ENCODE assay signal across 12 mouse cellular contexts in genomic region chr3:89193853-89194252, GRCm38 (mm10). TPM values are rescaled to one million over a fixed set of nuclear protein-coding genes. Genes with fewer than 3 reads are reported as not detected.
DNase-seq lines count a peak whose midpoint lies in the region; ATAC-seq and TF ChIP-seq lines count a peak whose summit lies in the region.
"Had no signal": no experiment of that assay in that cellular context is flagged by ENCODE, and none has a peak within 500 bp of the region (broad histone marks: within the 10 kb centered on the region; RNA-seq: fewer than 3 reads in every experiment).

No protein-coding gene starts in this region.

- DNase-seq in heart, adult 2 months, result no peak
- peak; percentile 51 for DNase-seq in lung, postnatal 0 days (ENCODE audit: low spot score)
- DNase-seq in lung, adult 2 months, result no peak
- peak; percentile 70 for DNase-seq in T-cell, adult 2 months (ENCODE audit: low spot score)
- no peak for DNase-seq in stomach, postnatal 0 days (ENCODE audit: low spot score)
- no peak for DNase-seq in cerebellum, adult 18-20 months
- DNase-seq: heart, postnatal 4 days; layer of hippocampus, adult 9-11 months had no signal

- no peak for ATAC-seq in heart, embryonic 11.5 days (replicated peaks; ENCODE audit: insufficient number of reproducible peaks, low FRiP score, low TSS enrichment)
- ATAC-seq in lung, postnatal 0 days, result no peak
- ATAC-seq in stomach, postnatal 0 days (ENCODE audit: low FRiP score, low TSS enrichment), result no peak
- no peak for ATAC-seq in hindbrain, embryonic 16.5 days

- 91% methylated on average over 2 of the region's 2 CpGs for WGBS in heart, adult 2 months
- 92% methylated on average over 2 of the region's 2 CpGs for WGBS in heart, embryonic 11.5 days (ENCODE audit: insufficient replicate concordance)
- 92% methylated on average over 2 of the region's 2 CpGs for WGBS in lung, postnatal 0 days
- WGBS in lung, adult 2 months, result 90% methylated on average over 2 of the region's 2 CpGs
- WGBS in stomach, postnatal 0 days, result 89% methylated on average over 2 of the region's 2 CpGs
- WGBS in hindbrain, embryonic 16.5 days, result 87% methylated on average over 2 of the region's 2 CpGs

- H3K4me2 ChIP-seq in heart, embryonic 11.5 days, result no peak overlapping the region
- no peak overlapping the region for H3K4me2 ChIP-seq in lung, postnatal 0 days (replicated peaks; ENCODE audit: low read depth, low read length)
- no peak overlapping the region for H3K4me2 ChIP-seq in stomach, postnatal 0 days (replicated peaks; ENCODE audit: low read depth)
- H3K4me2 ChIP-seq in hindbrain, embryonic 16.5 days (ENCODE audit: low read length), result no peak overlapping the region
- H3K4me2 ChIP-seq: limb, embryonic 15.5 days had no signal

- no peak overlapping the region for H3K27ac ChIP-seq in heart, adult 2 months
- H3K27ac ChIP-seq in heart, embryonic 11.5 days (ENCODE audit: low read depth, low read length), result no peak overlapping the region
- H3K27ac ChIP-seq in lung, postnatal 0 days (ENCODE audit: low read length), result no peak overlapping the region
- no peak overlapping the region for H3K27ac ChIP-seq in stomach, postnatal 0 days (replicated peaks)
- H3K27ac ChIP-seq in hindbrain, embryonic 16.5 days (ENCODE audit: low read depth, low read length), result no peak overlapping the region
- H3K27ac ChIP-seq: limb, embryonic 15.5 days; midbrain, embryonic 10.5 days had no signal

- no peak overlapping the region for H3K4me3 ChIP-seq in heart, adult 2 months
- no peak overlapping the region for H3K4me3 ChIP-seq in heart, embryonic 11.5 days (ENCODE audit: low read depth, low read length)
- H3K4me3 ChIP-seq in lung, postnatal 0 days (ENCODE audit: low read depth, low read length), result no peak overlapping the region
- H3K4me3 ChIP-seq in lung, adult 2 months (replicated peaks; ENCODE audit: extremely low read depth, low read depth, low read length), result no peak overlapping the region
- H3K4me3 ChIP-seq in stomach, postnatal 0 days (ENCODE audit: low read depth, low read length), result no peak overlapping the region
- no peak overlapping the region for H3K4me3 ChIP-seq in hindbrain, embryonic 16.5 days (ENCODE audit: low read length)
- H3K4me3 ChIP-seq: limb, embryonic 15.5 days; midbrain, embryonic 10.5 days had no signal

- no peak overlapping the region for H3K9ac ChIP-seq in heart, adult 2 months (ENCODE audit: low read depth, low read length)
- H3K9ac ChIP-seq in heart, embryonic 11.5 days (ENCODE audit: low read depth, low read length), result no peak overlapping the region
- no peak overlapping the region for H3K9ac ChIP-seq in lung, postnatal 0 days (replicated peaks; ENCODE audit: low read depth)
- H3K9ac ChIP-seq in stomach, postnatal 0 days (ENCODE audit: low read length), result no peak overlapping the region
- no peak overlapping the region for H3K9ac ChIP-seq in hindbrain, embryonic 16.5 days (ENCODE audit: low read depth, low read length)
- H3K9ac ChIP-seq: limb, embryonic 15.5 days had no signal

- H3K36me3 ChIP-seq in heart, adult 2 months (ENCODE audit: control insufficient read depth, insufficient read depth, low read length), result no peaks in the 10 kb centered on the region
- no peaks in the 10 kb centered on the region for H3K36me3 ChIP-seq in heart, embryonic 11.5 days (ENCODE audit: control insufficient read depth, insufficient read depth, low read length)
- H3K36me3 ChIP-seq in lung, postnatal 0 days (ENCODE audit: insufficient read depth, low read length), result no peaks in the 10 kb centered on the region
- H3K36me3 ChIP-seq in stomach, postnatal 0 days (ENCODE audit: control insufficient read depth, insufficient read depth, low read length), result no peaks in the 10 kb centered on the region
- H3K36me3 ChIP-seq in hindbrain, embryonic 16.5 days (ENCODE audit: control insufficient read depth, insufficient read depth, low read length), result 0 out of 2 replicates have a peak, but pooled peaks cover under 1% of the 10 kb centered on the region

- no peaks in the 10 kb centered on the region for H3K4me1 ChIP-seq in heart, adult 2 months (ENCODE audit: control insufficient read depth, insufficient read depth, low read length)
- H3K4me1 ChIP-seq in heart, embryonic 11.5 days (ENCODE audit: control insufficient read depth, insufficient read depth, low read length), result no peaks in the 10 kb centered on the region
- H3K4me1 ChIP-seq in lung, postnatal 0 days (ENCODE audit: insufficient read depth, low read depth, low read length), result no peaks in the 10 kb centered on the region
- H3K4me1 ChIP-seq in lung, adult 2 months (ENCODE audit: control insufficient read depth, insufficient read depth, low read length), result peaks cover 3% of the 10 kb centered on the region; the same call in 1 of the 2 replicates
- H3K4me1 ChIP-seq in stomach, postnatal 0 days (replicated peaks; ENCODE audit: control insufficient read depth, insufficient read depth), result no peaks in the 10 kb centered on the region
- peaks cover 7% of the 10 kb centered on the region for H3K4me1 ChIP-seq in hindbrain, embryonic 16.5 days (ENCODE audit: control insufficient read depth, insufficient read depth, low read depth, low read length)

- H3K79me2 ChIP-seq in heart, adult 2 months (replicated peaks; ENCODE audit: control insufficient read depth, insufficient read depth, low read length), result no peaks in the 10 kb centered on the region

- TF ChIP-seq POLR2A in heart, adult 2 months (IDR thresholded peaks at IDR 0.05; ENCODE audit: insufficient read depth, low read depth, low read length), result no peak
- no peak for TF ChIP-seq POLR2A in lung, adult 2 months (IDR thresholded peaks at IDR 0.05; ENCODE audit: borderline replicate concordance, extremely low read depth, low read depth, low read length)

- intact Hi-C loops in heart, adult 2 months (cut with DNase I), result no loop called here

- no peaks in the 10 kb centered on the region for H3K27me3 ChIP-seq in heart, adult 2 months (ENCODE audit: control insufficient read depth, insufficient read depth, low read length)
- H3K27me3 ChIP-seq in heart, embryonic 11.5 days (ENCODE audit: control insufficient read depth, insufficient read depth, low read length), result no peaks in the 10 kb centered on the region
- H3K27me3 ChIP-seq in lung, postnatal 0 days (replicated peaks; ENCODE audit: insufficient read depth, low read length), result no peaks in the 10 kb centered on the region
- no peaks in the 10 kb centered on the region for H3K27me3 ChIP-seq in stomach, postnatal 0 days (ENCODE audit: control insufficient read depth, insufficient read depth, low read length)
- H3K27me3 ChIP-seq in hindbrain, embryonic 16.5 days (replicated peaks; ENCODE audit: control insufficient read depth, insufficient read depth, low read length), result no peaks in the 10 kb centered on the region
- H3K27me3 ChIP-seq: limb, embryonic 15.5 days had no signal

- TF ChIP-seq CTCF in heart, adult 2 months (IDR thresholded peaks at IDR 0.05), result peak; percentile 55
- TF ChIP-seq CTCF in lung, postnatal 0 days (IDR thresholded peaks at IDR 0.05), result peak; percentile 63
- TF ChIP-seq CTCF in lung, adult 2 months (IDR thresholded peaks at IDR 0.05; ENCODE audit: insufficient read depth, low read length), result no peak
- peak; percentile 63 for TF ChIP-seq CTCF in stomach, postnatal 0 days (IDR thresholded peaks at IDR 0.05; ENCODE audit: low read depth)

- no peaks in the 10 kb centered on the region for H3K9me3 ChIP-seq in heart, embryonic 11.5 days (replicated peaks; ENCODE audit: control insufficient read depth, low read length)
- H3K9me3 ChIP-seq in lung, postnatal 0 days (ENCODE audit: low read length), result no peaks in the 10 kb centered on the region
- H3K9me3 ChIP-seq in stomach, postnatal 0 days (ENCODE audit: control insufficient read depth, low read length), result no peaks in the 10 kb centered on the region
- no peaks in the 10 kb centered on the region for H3K9me3 ChIP-seq in hindbrain, embryonic 16.5 days (ENCODE audit: control insufficient read depth, low read length)
- H3K9me3 ChIP-seq: limb, embryonic 15.5 days; midbrain, embryonic 10.5 days had no signal

- TF ChIP-seq EP300 in heart, adult 2 months (IDR thresholded peaks at IDR 0.05; ENCODE audit: insufficient read depth, low read depth, low read length), result no peak
- TF ChIP-seq EP300 in lung, postnatal 0 days (IDR thresholded peaks at IDR 0.05), result no peak
- TF ChIP-seq EP300 in stomach, postnatal 0 days (optimal IDR thresholded peaks at IDR 0.05), result no peak

RNA-seq across cellular contexts. Expression of gene Gba, which starts 8.9 kb away (rescaled TPM):
- 10 to 100 TPM; 19.9 to 20.4 TPM for total RNA-seq in heart, adult 2 months (2021)
- polyA plus RNA-seq in heart, adult 2 months (2012; rRNA removed), result 26.3 and 39.2 TPM in 2 replicates
- polyA plus RNA-seq in heart, embryonic 11.5 days (2014; fragmentation: Nextera tagmentation; extraction: Ambion mirVana), result 33.3 and 39.9 TPM in 2 replicates
- 44.4 and 46.5 TPM in 2 replicates for polyA plus RNA-seq in lung, postnatal 0 days (2015; fragmentation: Nextera tagmentation; extraction: Ambion mirVana)
- 56.4 and 94.2 TPM in 2 replicates for polyA plus RNA-seq in lung, adult 2 months (2012; rRNA removed)
- polyA plus RNA-seq in stomach, postnatal 0 days (2015; fragmentation: Nextera tagmentation; extraction: Ambion mirVana), result 98.5 and 112 TPM in 2 replicates
- 51.8 and 54.0 TPM in 2 replicates for polyA plus RNA-seq in hindbrain, embryonic 16.5 days (2015; fragmentation: Nextera tagmentation; extraction: Ambion mirVana)

RNA-seq across cellular contexts. Expression of gene Fam189b, which starts 10.9 kb away (rescaled TPM):
- total RNA-seq in heart, adult 2 months (2021), result 1 to 10 TPM; 3.9 to 5.1 TPM
- polyA plus RNA-seq in heart, adult 2 months (2012; rRNA removed), result 12.8 and 18.0 TPM in 2 replicates
- 11.9 and 13.7 TPM in 2 replicates for polyA plus RNA-seq in heart, embryonic 11.5 days (2014; fragmentation: Nextera tagmentation; extraction: Ambion mirVana)
- 6.6 and 8.4 TPM in 2 replicates for polyA plus RNA-seq in lung, postnatal 0 days (2015; fragmentation: Nextera tagmentation; extraction: Ambion mirVana)
- polyA plus RNA-seq in lung, adult 2 months (2012; rRNA removed), result 36.7 and 39.0 TPM in 2 replicates
- 7.5 and 9.1 TPM in 2 replicates for polyA plus RNA-seq in stomach, postnatal 0 days (2015; fragmentation: Nextera tagmentation; extraction: Ambion mirVana)
- 35.4 and 40.8 TPM in 2 replicates for polyA plus RNA-seq in hindbrain, embryonic 16.5 days (2015; fragmentation: Nextera tagmentation; extraction: Ambion mirVana)

RNA-seq across cellular contexts. Expression of gene Scamp3, which starts 16.6 kb away (rescaled TPM):
- total RNA-seq in heart, adult 2 months (2021), result 10 to 100 TPM; 44.5 to 54.7 TPM
- polyA plus RNA-seq in heart, adult 2 months (2012; rRNA removed), result 96.7 and 108 TPM in 2 replicates
- polyA plus RNA-seq in heart, embryonic 11.5 days (2014; fragmentation: Nextera tagmentation; extraction: Ambion mirVana), result 82.8 and 88.3 TPM in 2 replicates
- polyA plus RNA-seq in lung, postnatal 0 days (2015; fragmentation: Nextera tagmentation; extraction: Ambion mirVana), result 89.6 and 94.2 TPM in 2 replicates
- 123 and 127 TPM in 2 replicates for polyA plus RNA-seq in lung, adult 2 months (2012; rRNA removed)
- polyA plus RNA-seq in stomach, postnatal 0 days (2015; fragmentation: Nextera tagmentation; extraction: Ambion mirVana), result 65.4 and 66.3 TPM in 2 replicates
- 166 and 172 TPM in 2 replicates for polyA plus RNA-seq in hindbrain, embryonic 16.5 days (2015; fragmentation: Nextera tagmentation; extraction: Ambion mirVana)

RNA-seq across cellular contexts. Expression of gene Thbs3, which starts 21.1 kb away (rescaled TPM):
- 1 to 10 TPM; 3.4 to 5.1 TPM for total RNA-seq in heart, adult 2 months (2021)
- polyA plus RNA-seq in heart, adult 2 months (2012; rRNA removed), result 15.8 and 24.3 TPM in 2 replicates
- polyA plus RNA-seq in heart, embryonic 11.5 days (2014; fragmentation: Nextera tagmentation; extraction: Ambion mirVana), result 6.9 and 12.4 TPM in 2 replicates
- 77.3 and 77.7 TPM in 2 replicates for polyA plus RNA-seq in lung, postnatal 0 days (2015; fragmentation: Nextera tagmentation; extraction: Ambion mirVana)
- polyA plus RNA-seq in lung, adult 2 months (2012; rRNA removed), result 134 and 139 TPM in 2 replicates
- polyA plus RNA-seq in stomach, postnatal 0 days (2015; fragmentation: Nextera tagmentation; extraction: Ambion mirVana), result 25.5 and 31.1 TPM in 2 replicates
- polyA plus RNA-seq in hindbrain, embryonic 16.5 days (2015; fragmentation: Nextera tagmentation; extraction: Ambion mirVana), result 47.5 and 53.0 TPM in 2 replicates

RNA-seq across cellular contexts. Expression of gene Clk2, which starts 29.3 kb away (rescaled TPM):
- total RNA-seq in heart, adult 2 months (2021), result 10 to 100 TPM; 15.4 to 18.9 TPM
- 26.5 and 40.4 TPM in 2 replicates for polyA plus RNA-seq in heart, adult 2 months (2012; rRNA removed)
- polyA plus RNA-seq in heart, embryonic 11.5 days (2014; fragmentation: Nextera tagmentation; extraction: Ambion mirVana), result 18.7 and 20.1 TPM in 2 replicates
- polyA plus RNA-seq in lung, postnatal 0 days (2015; fragmentation: Nextera tagmentation; extraction: Ambion mirVana), result 16.2 and 17.7 TPM in 2 replicates
- polyA plus RNA-seq in lung, adult 2 months (2012; rRNA removed), result 55.4 and 67.8 TPM in 2 replicates
- polyA plus RNA-seq in stomach, postnatal 0 days (2015; fragmentation: Nextera tagmentation; extraction: Ambion mirVana), result 10.2 and 11.3 TPM in 2 replicates
- polyA plus RNA-seq in hindbrain, embryonic 16.5 days (2015; fragmentation: Nextera tagmentation; extraction: Ambion mirVana), result 17.3 and 18.8 TPM in 2 replicates

Comparison
In these comparisons a context has a peak if more than half of its experiments do, and no peak if none do; other contexts are left out.
1. DNase-seq: peak in lung, postnatal 0 days (single experiment) and T-cell, adult 2 months (single experiment); none in heart, adult 2 months (0 of 2), lung, adult 2 months (single experiment), stomach, postnatal 0 days (single experiment) and cerebellum, adult 18-20 months (0 of 2).